Mouse (Mus musculus) embryonic facial prominence, embryonic 15.5 days (tissue): Measurements from ENCODE around the gene Gm9903. TPM values are rescaled to one million over a fixed set of nuclear protein-coding genes. Genes with fewer than 3 reads are reported as not detected.

ENCODE experiments used
- ATAC-seq: fragments of 200-750 bp; cut with Nextera tagmentation; 2 replicates; pipeline ENCODE4 v1.8.0; 2017; ENCODE audit warnings: low read depth, moderate TSS enrichment; ENCODE audit not compliant: insufficient number of reproducible peaks, low FRiP score, low TSS enrichment
- H3K27ac ChIP-seq: fragments of 300-500 bp; sonication (generic); replicated peaks from 2 replicates; pipeline ENCODE4 v1.5.1; 2015; ENCODE audit warnings: mild to moderate bottlenecking, inconsistent platforms
- H3K27me3 ChIP-seq: fragments of 300-500 bp; sonication (generic); 2 replicates; pipeline ENCODE4 v1.6.1; 2015; ENCODE audit warnings: inconsistent platforms
- H3K36me3 ChIP-seq: fragments of 300-500 bp; sonication (generic); 2 replicates; pipeline ENCODE4 v1.6.1; 2015; ENCODE audit warnings: mild to moderate bottlenecking, inconsistent platforms
- H3K4me1 ChIP-seq: fragments of 300-500 bp; sonication (generic); 2 replicates; pipeline ENCODE4 v1.6.1; 2015; ENCODE audit warnings: inconsistent platforms
- H3K4me2 ChIP-seq: fragments of 300-500 bp; sonication (generic); replicated peaks from 2 replicates; pipeline ENCODE4 v1.6.1; 2015; ENCODE audit warnings: mild to moderate bottlenecking, inconsistent platforms
- H3K4me3 ChIP-seq: fragments of 300-500 bp; sonication (generic); replicated peaks from 2 replicates; pipeline ENCODE4 v1.5.1; 2015; ENCODE audit warnings: mild to moderate bottlenecking, inconsistent platforms
- H3K9ac ChIP-seq: fragments of 300-500 bp; sonication (generic); 2 replicates; pipeline ENCODE4 v1.6.1; 2015; ENCODE audit warnings: inconsistent platforms
- H3K9me3 ChIP-seq: fragments of 300-500 bp; sonication (generic); replicated peaks from 2 replicates; pipeline ENCODE4 v1.6.1; 2016; ENCODE audit warnings: inconsistent platforms
- WGBS: fragments of 180-500 bp; shearing (Covaris S2); methylation state at CpG from one replicate; pipeline ENCODE4 v1.1.7; 2015; 5-methylcytosine and 5-hydroxymethylcytosine counted together
- polyA plus RNA-seq: library from polyadenylated mRNA; unstranded; fragments of >200 nt; fragmentation: Nextera tagmentation; extraction: Ambion mirVana; gene quantifications from 2 replicates; pipeline ENCODE4 v1.2.1, GENCODE M21; 2015

Gm9903 gene
- 0.36 and 0.43 TPM in 2 replicates for polyA plus RNA-seq

DNA sequence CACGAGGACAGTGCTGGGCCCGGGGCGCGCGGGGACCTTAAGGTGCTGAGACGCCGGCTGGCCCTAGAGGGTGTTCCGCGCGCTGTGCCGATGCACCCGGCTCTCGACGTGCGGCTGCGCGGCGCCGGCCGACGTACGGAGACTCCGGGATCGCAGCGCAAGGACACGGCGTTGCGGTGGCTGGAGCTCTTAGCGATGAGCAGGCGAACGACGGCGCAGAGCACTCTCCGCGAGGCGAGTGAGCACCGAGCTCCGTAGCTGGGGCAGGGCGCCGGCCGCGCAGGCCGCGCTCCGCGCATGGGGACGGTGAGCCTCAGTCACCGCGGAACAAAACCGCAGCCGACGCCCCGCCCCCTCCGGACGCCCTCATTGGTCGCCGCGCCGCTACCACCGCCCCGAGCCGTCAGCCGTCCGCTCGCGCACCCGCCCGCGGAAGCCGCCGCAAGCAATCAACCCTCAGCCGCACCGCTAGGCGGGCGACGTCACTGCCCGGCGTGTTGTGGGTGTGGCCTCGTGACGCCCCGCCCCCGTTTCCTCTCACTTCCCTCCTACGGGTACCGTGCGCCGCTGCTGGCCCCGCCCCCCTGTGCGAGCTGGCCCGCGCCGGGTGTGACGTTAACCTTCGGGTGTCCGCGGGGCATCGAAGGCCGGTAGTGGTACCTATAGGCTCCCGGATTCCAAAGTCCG lies at the start of gene Gm9903, which contains the start of gene Fam53a:
Gm9903 (plus strand) TSS at position 625 of the 687 bp plus-strand sequence.
Fam53a (minus strand) TSS at position 335 of the 687 bp plus-strand sequence.
- H3K4me3 ChIP-seq = peak within 1 kb of the TSS; percentile 67
- WGBS = under 1% methylated on average over 92 of the region's 99 CpGs
- H3K27me3 ChIP-seq = no peaks in the 10 kb centered on the region
- H3K36me3 ChIP-seq = no peaks in the 10 kb centered on the region
- peak; percentile 96 for ATAC-seq
- peak within 1 kb of the TSS; percentile 90 for H3K27ac ChIP-seq
- peak within 1 kb of the TSS; percentile 70 for H3K4me2 ChIP-seq
- no peaks in the 10 kb centered on the region for H3K9me3 ChIP-seq
- peak within 1 kb of the TSS; percentile 57 for H3K9ac ChIP-seq
- H3K4me1 ChIP-seq = peaks cover 16% of the 10 kb centered on the region

DNA sequence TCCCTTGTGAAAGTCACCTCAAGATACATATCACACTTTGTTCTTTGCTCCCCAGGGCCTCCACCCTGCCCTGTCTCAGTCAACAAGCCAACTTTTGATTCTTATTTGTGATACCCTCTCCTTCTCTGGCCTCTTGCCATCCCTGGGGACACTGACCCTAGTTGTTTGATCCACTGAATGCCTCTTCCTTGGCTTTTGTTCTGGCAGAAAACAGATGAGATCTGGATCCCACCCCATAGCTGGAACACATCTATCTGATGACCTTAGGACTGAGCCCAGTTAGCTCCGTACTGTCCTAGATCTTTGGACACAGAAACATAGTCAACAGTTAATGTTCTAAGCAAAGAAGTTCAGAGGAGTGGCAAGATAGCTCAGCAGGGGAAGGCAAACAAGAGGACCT lies 49.4 kb upstream of the Gm9903 start:
- no peak for ATAC-seq
- H3K4me3 ChIP-seq = no peak overlapping the region

DNA sequence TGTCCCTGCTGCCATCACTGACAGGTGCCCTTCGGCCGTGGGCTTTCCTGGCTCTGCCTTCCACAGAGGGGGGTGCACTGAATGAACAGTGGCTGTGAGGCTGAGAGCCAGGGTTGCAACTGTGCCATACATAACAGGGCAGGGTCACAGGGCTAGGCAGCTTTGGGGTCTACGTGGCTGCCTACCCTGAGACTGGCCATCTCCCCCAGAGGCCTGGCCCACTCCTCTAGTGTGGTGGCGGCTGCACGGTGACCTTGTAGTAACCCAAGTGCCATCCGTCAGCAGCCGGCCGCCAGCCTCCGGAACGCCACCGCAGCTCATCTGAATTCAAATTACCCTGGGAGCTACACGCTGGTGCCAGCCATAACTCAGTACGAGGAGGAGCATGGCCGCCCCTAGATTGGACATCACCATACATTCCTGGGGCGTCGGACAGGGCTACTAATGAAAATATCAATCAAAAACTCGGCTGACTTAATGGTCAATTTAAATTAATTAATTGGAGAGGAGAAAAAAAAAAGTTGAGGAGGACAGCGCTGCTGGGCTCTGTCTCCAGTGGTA lies 42.1 kb upstream of the Gm9903 start:
- H3K27ac ChIP-seq = no peak overlapping the region
- no peak overlapping the region for H3K4me2 ChIP-seq
- H3K9me3 ChIP-seq = no peaks in the 10 kb centered on the region
- H3K4me3 ChIP-seq = no peak overlapping the region
- no peaks in the 10 kb centered on the region for H3K36me3 ChIP-seq
- H3K4me1 ChIP-seq = no peaks in the 10 kb centered on the region
- ATAC-seq = no peak
- 79% methylated on average over 18 of the region's 18 CpGs for WGBS
- no peaks in the 10 kb centered on the region for H3K27me3 ChIP-seq
- H3K9ac ChIP-seq = no peak overlapping the region

More for the DNA sequence above, 49.4 kb upstream of the Gm9903 start:
- H3K4me1 ChIP-seq = no peaks in the 10 kb centered on the region
- H3K9ac ChIP-seq = no peak overlapping the region
- H3K27ac ChIP-seq = no peak overlapping the region
- no peaks in the 10 kb centered on the region for H3K27me3 ChIP-seq
- H3K4me2 ChIP-seq = no peak overlapping the region
- H3K36me3 ChIP-seq = no peaks in the 10 kb centered on the region
- no peaks in the 10 kb centered on the region for H3K9me3 ChIP-seq
- 81% methylated on average over 1 of the region's 1 CpGs for WGBS

DNA sequence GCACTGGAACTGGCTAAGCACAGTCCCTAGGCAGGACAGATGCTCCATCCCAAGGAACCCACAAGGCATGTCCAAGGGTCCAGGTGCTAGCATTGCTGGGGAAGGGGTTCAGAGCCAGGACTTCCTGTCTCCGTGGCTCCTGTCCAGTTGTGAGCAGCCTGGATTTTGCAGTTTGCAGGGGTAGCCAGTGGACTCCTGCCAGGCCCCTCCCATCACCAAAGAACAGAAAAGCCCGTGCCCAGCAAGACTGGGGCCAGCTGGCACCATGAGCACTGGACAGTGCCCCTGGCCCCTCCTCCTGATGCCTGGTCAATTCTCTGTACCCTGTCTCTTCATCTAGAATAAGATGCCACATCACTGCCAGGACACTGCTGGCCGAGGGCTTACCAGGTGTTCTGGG lies 41.7 kb upstream of the Gm9903 start:
- H3K4me3 ChIP-seq = no peak overlapping the region
- H3K4me2 ChIP-seq = no peak overlapping the region
- no peak for ATAC-seq
- no peaks in the 10 kb centered on the region for H3K27me3 ChIP-seq
- no peaks in the 10 kb centered on the region for H3K9me3 ChIP-seq
- no peak overlapping the region for H3K27ac ChIP-seq
- WGBS = 68% methylated on average over 3 of the region's 3 CpGs
- H3K36me3 ChIP-seq = no peaks in the 10 kb centered on the region
- H3K4me1 ChIP-seq = no peaks in the 10 kb centered on the region
- H3K9ac ChIP-seq = no peak overlapping the region

DNA sequence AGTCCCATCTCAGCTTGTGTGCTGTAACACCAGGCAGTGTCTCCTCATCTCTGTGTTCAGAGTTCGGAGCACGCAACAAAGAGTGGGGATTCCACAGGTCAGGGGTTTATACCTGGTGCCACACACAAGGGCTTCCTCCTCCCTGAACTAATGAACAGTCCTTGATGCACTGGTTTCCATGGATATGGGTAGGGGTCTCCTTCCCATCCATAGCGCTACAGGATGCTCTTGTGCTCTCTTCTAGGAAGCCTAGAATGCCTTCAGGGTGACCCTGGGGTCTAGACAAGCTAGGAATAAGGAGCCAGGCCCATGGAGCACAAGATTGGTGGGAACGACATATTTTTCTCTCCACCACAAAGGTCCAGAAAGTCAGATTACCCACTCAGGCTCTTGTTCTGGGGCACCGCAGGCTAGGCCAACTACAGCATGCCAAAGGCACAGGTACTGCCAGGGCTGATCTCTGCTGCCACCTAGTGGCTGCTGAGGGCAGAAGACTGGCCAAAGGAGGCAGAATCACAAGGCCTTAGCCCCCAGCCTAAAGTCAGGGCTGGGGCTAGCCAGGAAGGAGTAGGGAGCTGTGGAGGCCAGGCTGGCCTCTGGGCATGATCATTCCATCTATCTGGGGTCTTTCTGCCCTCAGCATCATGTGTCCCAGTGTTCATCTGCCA lies 40.4 kb upstream of the Gm9903 start:
- Histone ChIP-seq H3K4me2 (no peak overlapping the region), H3K4me3 (no peak overlapping the region), H3K9me3 (no peaks in the 10 kb centered on the region), H3K9ac (no peak overlapping the region), H3K27me3 (no peaks in the 10 kb centered on the region), H3K27ac (no peak overlapping the region), H3K36me3 (no peaks in the 10 kb centered on the region), H3K4me1 (no peaks in the 10 kb centered on the region)
- WGBS = 69% methylated on average over 5 of the region's 5 CpGs
- 0 out of 2 replicates have a peak, but pooled peaks have one; percentile 68 for ATAC-seq

DNA sequence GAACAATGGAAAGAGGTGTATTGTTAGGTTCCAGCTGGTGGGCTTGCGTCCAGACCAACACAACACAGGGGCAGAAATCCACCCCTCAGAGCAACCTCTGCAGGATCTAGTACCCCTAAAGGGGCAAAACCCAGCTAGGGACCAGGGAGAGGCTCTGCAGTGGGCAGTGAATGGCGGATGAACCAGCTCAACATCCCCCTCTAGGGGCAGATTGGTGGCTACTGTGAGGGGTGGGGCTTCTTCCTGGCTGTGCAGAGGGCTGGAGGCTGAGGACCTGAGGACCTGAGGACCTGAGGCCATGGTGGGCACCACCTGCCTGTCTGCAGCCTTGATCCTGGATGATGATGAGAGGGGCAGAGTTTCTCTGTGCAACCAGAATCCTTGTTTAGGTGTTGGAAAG lies 36.1 kb upstream of the Gm9903 start:
- 38% methylated on average over 2 of the region's 2 CpGs for WGBS
- no peak overlapping the region for H3K4me3 ChIP-seq
- ATAC-seq = no peak

DNA sequence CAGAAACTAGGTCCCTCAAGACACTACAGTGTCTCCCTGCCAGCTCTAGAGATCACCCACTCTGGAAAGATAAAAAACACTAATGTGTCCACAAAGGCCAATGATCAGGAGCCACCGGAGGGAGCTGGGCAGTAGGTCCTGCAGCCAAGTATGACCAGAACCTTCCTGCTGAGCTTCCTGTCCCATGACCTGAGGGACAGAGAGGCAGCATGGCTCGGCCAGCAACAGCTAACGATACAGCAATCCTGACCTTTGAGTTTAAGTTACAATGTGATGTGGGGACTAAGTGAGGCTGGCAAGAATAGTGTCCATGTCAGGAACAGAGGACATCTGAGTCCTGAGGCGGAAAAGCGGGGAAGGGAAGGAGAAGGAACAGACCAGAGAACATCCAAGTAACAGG lies 24.4 kb upstream of the Gm9903 start:
- no peak for ATAC-seq
- Histone ChIP-seq H3K4me2 (no peak overlapping the region), H3K9me3 (no peaks in the 10 kb centered on the region), H3K27ac (no peak overlapping the region), H3K4me1 (no peaks in the 10 kb centered on the region), H3K27me3 (no peaks in the 10 kb centered on the region), H3K36me3 (peaks cover 65% of the 10 kb centered on the region), H3K4me3 (no peak overlapping the region), H3K9ac (no peak overlapping the region)
- WGBS = 85% methylated on average over 5 of the region's 5 CpGs

More for the DNA sequence above, 36.1 kb upstream of the Gm9903 start:
- Histone ChIP-seq H3K4me2 (no peak overlapping the region), H3K27ac (no peak overlapping the region), H3K27me3 (no peaks in the 10 kb centered on the region), H3K4me1 (no peaks in the 10 kb centered on the region), H3K9me3 (no peaks in the 10 kb centered on the region), H3K36me3 (0 out of 2 replicates have a peak, but pooled peaks cover 6% of the 10 kb centered on the region), H3K9ac (no peak overlapping the region)

DNA sequence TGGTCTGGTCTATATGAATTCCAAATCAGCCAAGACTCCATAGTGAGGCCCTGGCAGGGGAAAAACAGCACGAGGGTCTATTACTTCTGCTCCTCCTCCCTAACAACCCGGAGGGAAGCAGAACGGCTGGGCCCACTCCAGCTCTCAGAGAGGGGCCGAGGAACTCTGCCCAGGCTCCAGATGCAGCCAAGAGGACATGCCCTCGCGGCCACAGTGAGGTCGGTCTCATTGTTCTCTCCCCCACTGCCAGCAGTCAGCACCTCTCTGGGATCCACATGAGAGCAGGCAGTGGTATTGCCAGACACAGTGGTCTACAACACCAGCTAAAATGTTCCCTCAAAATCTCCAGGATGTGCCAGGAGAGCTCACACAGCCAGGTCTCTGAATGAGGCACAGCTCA lies 23.1 kb upstream of the Gm9903 start:
- Histone ChIP-seq H3K27me3 (no peaks in the 10 kb centered on the region), H3K9ac (no peak overlapping the region), H3K4me2 (no peak overlapping the region), H3K27ac (no peak overlapping the region), H3K4me1 (no peaks in the 10 kb centered on the region), H3K4me3 (no peak overlapping the region), H3K36me3 (peaks cover 63% of the 10 kb centered on the region), H3K9me3 (no peaks in the 10 kb centered on the region)
- no peak for ATAC-seq
- 80% methylated on average over 7 of the region's 7 CpGs for WGBS

DNA sequence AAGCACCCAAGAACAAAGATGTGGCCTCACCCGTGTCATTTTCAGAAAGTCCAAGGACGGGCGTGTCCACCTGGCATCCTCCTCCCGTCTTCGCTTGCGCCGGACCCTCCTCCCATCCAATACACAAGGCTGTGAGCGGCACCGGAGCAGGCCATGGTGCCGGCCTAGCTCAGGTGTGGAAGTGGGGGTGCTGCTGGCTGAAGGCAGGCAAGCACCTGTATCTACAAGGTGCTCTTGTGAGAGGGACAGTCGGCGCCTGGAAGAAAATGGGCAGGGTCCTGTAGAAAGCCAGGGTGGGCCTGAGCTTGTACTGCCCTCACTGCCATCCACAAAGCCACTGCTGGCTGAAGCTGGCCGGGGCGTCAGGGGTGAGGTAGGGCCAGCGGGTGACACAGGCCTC lies 22.3 kb upstream of the Gm9903 start:
- no peak for ATAC-seq
- Histone ChIP-seq H3K9me3 (no peaks in the 10 kb centered on the region), H3K27ac (no peak overlapping the region), H3K4me3 (no peak overlapping the region), H3K9ac (no peak overlapping the region), H3K27me3 (no peaks in the 10 kb centered on the region), H3K4me1 (no peaks in the 10 kb centered on the region), H3K4me2 (no peak overlapping the region), H3K36me3 (peaks cover 71% of the 10 kb centered on the region)
- WGBS = 95% methylated on average over 15 of the region's 15 CpGs

DNA sequence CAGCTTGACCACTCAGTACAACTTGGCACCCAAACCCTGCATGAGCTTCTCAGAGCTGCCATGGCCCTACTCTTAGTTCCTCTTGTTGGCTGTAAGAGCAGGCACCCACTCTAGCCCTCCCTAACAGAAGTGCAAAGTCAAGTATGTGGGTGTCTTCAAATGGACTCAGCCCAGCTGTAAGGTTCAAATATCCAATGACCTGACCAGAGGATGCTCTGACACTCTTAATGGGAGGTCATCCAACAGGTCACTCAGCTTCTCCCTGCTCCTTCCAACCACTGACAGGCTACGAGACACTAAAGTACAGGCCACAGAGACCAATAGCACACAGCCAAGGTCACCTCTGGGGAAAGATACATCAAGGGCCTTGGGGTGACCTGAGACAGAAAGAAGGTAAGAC lies 20.5 kb upstream of the Gm9903 start:
- Histone ChIP-seq H3K4me3 (no peak overlapping the region), H3K9ac (no peak overlapping the region), H3K4me1 (no peaks in the 10 kb centered on the region), H3K4me2 (no peak overlapping the region), H3K36me3 (peaks cover 79% of the 10 kb centered on the region), H3K27me3 (no peaks in the 10 kb centered on the region), H3K27ac (no peak overlapping the region), H3K9me3 (no peaks in the 10 kb centered on the region)
- ATAC-seq = no peak
- WGBS = 85% methylated on average over 1 of the region's 1 CpGs

DNA sequence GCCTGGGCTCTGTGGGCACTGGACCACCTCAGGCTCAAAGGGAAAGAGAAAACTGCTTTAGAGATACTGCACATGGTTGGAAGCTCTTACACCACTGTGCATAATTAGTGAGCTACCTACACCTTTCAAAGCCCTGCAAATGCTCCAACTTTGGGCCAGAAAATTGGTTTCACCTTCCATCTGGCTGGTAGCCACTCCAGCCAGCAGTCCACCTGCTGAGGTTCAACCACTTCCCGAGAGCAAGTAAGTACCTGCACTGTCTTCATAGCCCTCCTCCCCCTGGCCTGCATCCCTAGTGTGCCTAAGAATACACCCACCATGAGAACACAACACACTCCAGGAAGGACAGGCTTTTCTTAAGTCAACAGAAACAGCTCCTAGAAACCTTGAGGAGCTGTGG lies 17.9 kb upstream of the Gm9903 start:
- Histone ChIP-seq H3K36me3 (peaks cover 64% of the 10 kb centered on the region), H3K4me1 (no peaks in the 10 kb centered on the region), H3K4me3 (no peak overlapping the region), H3K27ac (no peak overlapping the region), H3K27me3 (no peaks in the 10 kb centered on the region), H3K9me3 (no peaks in the 10 kb centered on the region), H3K4me2 (no peak overlapping the region), H3K9ac (no peak overlapping the region)
- no peak for ATAC-seq
- 100% methylated on average over 1 of the region's 1 CpGs for WGBS
